Mouse (Mus musculus) hindbrain, embryonic 12.5 days (tissue): Measurements from ENCODE around the gene Il33. TPM values are rescaled to one million over a fixed set of nuclear protein-coding genes. Genes with fewer than 3 reads are reported as not detected.

Experiments
- polyA plus RNA-seq: library from polyadenylated mRNA; unstranded; fragments of >200 nt; fragmentation: Nextera tagmentation; extraction: Ambion mirVana; gene quantifications from 2 replicates; pipeline ENCODE4 v1.2.1, GENCODE M21; 2016

Gene Il33
- polyA plus RNA-seq, 1 experiment from 2014 or later, result 1.8 TPM

Other genes starting within 250 kb of the Il33 start
- not detected in 2 replicates for gene Mlana, start 227.3 kb upstream of the Il33 start, polyA plus RNA-seq
- gene 9930021J03Rik, start 119.1 kb upstream of the Il33 start, polyA plus RNA-seq, result 8.3 and 8.8 TPM in 2 replicates
- gene Ranbp6, start 112.1 kb upstream of the Il33 start, polyA plus RNA-seq, result 41.8 and 45.9 TPM in 2 replicates
- gene Trpd52l3, start 78.7 kb downstream of the Il33 start, polyA plus RNA-seq, result not detected in 2 replicates
- 83.7 and 92.6 TPM in 2 replicates for gene Uhrf2, start 105.4 kb downstream of the Il33 start, polyA plus RNA-seq